Mouse (Mus musculus) T-helper 1 cell (primary cell): ENCODE measurements around the gene Agpat2.

ENCODE experiments used
- in situ Hi-C: fragments of 300-600 bp; cut with MboI, MseI; formaldehyde crosslinking; loops from one replicate; pipeline ENCODE4 v1.15.1; 2025; ENCODE audit warnings: high pct_unique_total_duplicates

Agpat2 gene

DNA sequence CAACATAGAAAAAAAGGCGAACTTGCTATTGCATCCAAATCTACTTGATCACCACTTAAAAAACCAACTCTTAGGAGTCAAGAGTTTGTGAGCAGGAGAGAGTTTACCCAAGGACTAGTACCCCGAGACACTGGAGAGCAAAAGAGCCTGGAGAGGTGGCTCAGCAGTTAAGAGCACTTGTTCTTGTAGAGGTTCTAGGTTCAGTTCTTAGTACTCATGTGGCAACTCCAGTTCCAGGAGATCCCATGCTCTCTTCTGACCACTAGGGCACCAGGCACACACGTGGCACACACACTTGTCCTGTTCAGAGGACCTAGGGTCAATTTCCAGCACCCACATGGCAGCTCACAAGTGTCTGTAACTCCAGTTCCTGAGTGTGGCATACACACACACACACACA, 21.9 kb upstream of the Agpat2 start:
- in situ Hi-C loops, result no loop called here

DNA sequence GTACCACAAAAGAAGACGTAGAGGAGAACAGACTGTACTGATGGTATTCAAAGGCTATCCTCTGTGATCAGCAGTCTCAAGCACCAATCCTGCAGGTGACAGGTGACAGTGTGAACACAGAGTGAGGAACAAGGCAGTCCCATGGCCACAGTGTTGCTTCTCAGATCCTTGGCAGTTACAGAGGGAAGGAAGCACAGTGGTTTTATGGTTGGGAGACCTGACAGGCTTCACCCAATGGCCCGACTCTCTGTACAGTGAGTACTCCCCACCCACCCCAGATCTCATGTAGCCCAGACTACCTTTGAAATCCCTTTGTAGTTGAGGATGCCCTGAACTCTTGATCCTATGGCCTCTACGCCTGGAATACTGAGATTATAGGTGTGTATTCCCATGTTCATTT, 21.2 kb upstream of the Agpat2 start:
- in situ Hi-C loops, result no loop called here

DNA sequence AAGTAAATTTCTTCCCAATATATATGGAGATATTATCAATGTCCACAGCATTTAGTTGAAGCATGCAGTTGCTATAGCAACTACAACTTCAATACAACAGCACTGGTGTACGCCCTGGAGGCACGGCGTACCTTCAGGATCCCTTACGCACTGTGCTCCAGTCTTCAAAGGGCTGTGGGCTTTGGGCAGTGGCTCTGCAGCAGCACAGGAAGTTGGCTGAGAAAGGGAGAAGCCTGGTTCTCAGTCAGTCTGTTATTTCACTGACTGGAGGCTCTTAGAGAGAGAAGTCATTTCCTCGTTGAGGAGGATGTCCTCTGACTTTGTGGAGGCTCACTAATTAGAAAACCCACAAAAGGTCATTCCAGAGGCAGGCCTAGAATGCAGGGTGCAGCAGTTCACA, 18.8 kb upstream of the Agpat2 start:
- in situ Hi-C loops, result no loop called here

GRCm38 (mm10) chr2:26621246-26621645, 17.0 kb upstream of the Agpat2 start:
- in situ Hi-C loops, result no loop called here

DNA sequence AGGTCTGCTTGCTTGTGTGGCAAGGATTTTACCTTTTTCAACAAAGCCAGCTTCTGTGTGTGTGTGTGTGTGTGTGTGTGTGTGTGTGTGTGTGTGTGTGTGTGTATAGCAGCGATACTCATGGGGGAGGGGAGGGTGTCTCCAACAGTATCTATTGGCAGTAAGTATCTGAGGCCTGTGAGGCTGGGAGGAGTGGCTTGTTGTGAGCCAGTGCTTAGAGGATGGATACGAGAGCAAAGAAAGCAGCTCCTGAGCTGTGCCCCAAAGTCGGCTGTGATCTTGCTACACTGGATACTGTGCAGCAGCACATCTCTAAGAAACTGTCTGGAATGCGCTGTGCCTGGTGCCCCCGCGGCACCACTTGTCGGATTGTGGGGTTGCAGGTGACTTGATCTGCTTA, 13.7 kb upstream of the Agpat2 start:
- in situ Hi-C loops, result no loop called here

DNA sequence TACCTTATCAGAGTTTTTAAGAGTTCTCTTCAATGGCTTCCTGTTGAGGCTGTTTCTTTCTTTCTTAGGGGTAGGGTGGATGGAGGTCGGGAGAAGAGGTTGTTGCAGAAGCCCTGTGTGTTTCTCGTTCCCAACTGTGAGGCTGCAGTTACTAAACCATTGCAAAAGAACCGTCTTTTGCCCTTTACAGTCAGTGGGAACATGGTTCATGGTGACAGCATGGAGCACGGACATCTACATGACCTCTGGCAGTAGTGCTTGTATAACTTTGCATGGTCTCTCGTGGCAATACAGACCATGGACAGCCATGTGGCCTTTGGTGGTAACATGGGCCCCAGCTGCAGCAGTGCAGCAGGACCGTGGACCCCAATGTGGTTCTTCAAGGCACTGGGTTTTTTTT, 13.1 kb upstream of the Agpat2 start:
- in situ Hi-C loops, result no loop called here

- in situ Hi-C loops, result no loop called here
Observed at GRCm38 (mm10) chr2:26615459-26616124, 11.4 kb upstream of the Agpat2 start.

DNA sequence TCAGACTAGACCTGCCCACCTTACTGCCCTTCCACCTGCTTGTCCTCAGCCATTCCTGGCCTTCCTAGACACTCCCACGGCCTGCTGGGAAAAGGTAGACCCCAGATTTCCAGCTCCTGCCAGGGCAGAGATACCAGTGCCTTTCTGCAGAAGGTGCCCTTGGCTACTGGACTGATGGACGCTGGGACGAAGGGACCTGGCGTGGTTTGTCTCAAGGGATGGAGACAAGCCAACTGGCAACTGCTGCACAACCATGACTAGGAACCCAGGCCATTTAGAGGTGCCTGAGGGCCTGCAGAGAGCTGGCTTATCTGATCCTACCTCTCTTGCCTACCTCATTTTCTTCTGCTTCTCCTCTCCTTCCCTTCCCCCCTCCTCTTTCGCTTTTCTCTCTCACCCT, 10.7 kb upstream of the Agpat2 start:
- in situ Hi-C loops, result no loop called here

DNA sequence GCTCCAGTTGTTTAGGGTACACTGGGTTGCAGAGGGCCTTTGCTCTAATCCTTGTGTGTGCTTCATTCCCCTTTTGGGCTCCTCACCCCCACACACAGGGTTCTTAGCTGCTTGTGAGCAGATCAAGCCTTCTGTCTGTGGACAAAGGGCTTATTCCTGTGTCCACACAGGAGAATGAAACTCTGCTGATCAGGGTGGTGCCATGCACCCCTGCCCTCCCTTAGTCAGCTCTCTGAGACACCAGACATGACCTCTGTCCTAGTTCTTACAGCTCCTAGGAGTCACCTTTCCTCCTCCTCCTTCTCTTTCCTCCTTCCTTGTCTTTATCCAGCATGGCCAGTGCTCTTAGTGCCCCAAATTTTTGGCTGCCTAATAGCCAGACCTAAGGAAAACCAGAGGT, 7.7 kb upstream of the Agpat2 start:
- in situ Hi-C loops, result no loop called here

DNA sequence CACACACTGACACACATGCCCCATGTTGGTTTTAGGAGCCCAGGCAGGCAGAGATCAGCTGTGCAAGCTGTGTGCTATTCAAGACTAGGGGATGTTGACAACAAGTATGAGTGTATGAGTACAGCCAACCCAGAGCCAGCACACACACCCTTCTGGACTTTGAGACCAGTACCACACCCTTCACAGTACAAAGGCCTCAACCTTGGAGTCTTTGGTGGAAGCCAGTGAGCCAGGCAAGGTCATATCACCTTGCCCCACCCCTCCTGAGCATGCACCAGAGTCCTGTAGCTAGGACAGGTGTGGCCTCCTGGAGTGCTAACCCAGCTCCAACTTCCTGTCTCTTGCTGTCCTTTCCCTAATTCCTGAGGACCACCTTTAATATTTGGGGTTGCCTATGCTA, 6.8 kb upstream of the Agpat2 start:
- in situ Hi-C loops, result no loop called here

DNA sequence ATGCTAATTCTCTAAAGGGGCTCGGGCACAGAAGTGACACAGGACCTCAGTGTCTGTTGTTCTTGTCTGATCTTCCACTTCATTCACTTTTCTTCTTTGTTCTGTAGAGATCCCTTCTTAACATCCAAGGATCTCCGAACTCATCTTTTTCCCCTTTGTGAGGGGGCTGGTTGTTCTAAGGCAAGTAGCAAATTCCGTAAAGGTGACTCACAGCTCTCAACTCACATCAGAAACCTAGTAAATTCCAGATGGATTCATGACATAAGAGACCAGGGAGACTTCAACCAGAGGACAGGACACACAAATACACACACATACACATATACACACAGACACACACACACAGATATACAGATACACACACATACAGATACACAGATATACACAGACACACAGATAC, 6.3 kb upstream of the Agpat2 start:
- in situ Hi-C loops, result no loop called here

GRCm38 (mm10) chr2:26609261-26609661, 5.0 kb upstream of the Agpat2 start:
- in situ Hi-C loops, result no loop called here

- in situ Hi-C loops, result no loop called here
Observed at GRCm38 (mm10) chr2:26608781-26609180, 4.6 kb upstream of the Agpat2 start.

DNA sequence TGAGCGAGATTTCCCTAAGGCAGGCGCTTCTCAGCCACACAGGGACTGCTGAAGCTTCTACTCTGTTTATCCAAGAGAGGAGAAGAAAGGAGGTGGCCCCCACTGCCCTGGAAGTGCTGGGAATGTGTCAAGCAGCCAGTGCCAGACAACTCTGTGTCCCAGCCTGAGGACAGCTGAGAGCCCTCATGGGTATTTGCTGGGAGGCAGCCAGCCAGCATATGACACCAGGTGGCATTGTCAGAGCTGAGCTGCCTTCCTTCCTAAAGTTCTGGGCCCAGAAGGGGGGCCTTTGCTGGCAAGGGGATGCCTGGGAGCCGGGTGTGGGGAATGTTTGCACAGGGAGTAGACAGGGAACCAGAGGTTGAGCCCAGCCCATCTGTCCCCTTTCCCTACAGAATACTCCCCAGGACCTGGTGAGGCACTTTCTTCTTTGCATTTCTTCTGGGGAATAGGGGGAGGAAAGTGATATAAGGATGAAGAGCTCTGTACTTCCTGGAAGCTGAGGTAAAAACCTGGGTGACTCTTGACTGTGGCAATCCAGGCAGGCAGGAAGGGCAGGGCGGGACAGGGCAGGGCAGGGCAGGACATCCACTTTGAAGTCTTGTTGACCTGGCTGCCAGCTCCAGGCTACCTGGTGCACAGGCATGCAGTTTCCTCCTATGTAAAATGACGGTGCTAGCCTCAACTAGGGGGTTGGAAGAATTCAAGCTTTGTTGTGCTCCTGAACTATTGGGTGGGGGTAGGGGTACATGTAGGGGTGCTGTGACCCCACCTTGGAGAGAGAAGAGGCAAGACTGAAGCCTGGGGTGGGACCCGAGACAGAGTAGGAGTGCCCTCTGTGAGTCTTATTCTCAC, 3.1 kb upstream of the Agpat2 start:
- in situ Hi-C loops, result no loop called here

DNA sequence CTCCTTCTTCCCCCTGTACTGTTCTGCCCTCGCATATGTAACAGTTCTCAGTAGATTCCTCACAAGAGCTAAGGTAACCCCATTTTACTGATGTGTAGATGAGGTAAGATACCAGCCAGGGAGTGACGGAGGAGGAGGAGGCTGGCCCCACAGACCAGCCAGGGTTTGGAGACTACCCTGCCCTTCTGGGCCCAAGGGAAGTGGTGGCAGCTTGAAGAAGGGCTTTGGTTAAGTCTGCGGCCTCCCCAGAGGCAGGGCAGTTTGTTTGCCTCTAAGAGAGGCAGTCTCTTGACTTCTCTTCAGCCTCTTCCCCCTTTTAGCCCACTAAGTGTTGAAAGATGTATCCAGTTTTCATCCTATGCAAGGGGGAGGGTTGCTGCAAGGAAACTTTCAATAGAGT, 2.4 kb upstream of the Agpat2 start:
- in situ Hi-C loops, result no loop called here

- in situ Hi-C loops, result no loop called here
Observed at GRCm38 (mm10) chr2:26605331-26605730, 1.1 kb upstream of the Agpat2 start.

DNA sequence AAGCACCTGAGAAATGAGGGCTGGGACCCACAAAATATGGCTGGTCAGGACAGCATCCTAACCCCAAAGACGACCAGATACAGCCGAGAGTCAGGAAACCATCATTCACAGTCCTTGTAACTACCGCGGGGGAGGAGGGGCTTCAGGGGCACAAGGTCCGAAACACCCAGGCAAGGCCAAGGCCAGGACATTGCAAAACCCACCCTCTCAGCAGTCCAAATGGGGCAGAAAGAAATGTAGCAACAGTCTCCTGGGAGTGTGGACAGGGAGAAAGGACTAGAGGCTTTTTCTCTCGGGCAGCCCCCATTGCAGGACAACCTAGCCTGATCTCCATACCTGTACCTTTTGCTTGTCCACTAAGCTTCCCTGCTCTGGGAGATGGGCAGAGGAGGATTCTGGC, 1.1 kb downstream of the Agpat2 start:
- in situ Hi-C loops, result no loop called here

- in situ Hi-C loops, result no loop called here
Observed at GRCm38 (mm10) chr2:26602631-26603030, 1.6 kb downstream of the Agpat2 start.

- in situ Hi-C loops, result no loop called here
Observed at GRCm38 (mm10) chr2:26601595-26601994, 2.6 kb downstream of the Agpat2 start.

- in situ Hi-C loops, result no loop called here
Observed at GRCm38 (mm10) chr2:26600664-26601063, 3.6 kb downstream of the Agpat2 start.

DNA sequence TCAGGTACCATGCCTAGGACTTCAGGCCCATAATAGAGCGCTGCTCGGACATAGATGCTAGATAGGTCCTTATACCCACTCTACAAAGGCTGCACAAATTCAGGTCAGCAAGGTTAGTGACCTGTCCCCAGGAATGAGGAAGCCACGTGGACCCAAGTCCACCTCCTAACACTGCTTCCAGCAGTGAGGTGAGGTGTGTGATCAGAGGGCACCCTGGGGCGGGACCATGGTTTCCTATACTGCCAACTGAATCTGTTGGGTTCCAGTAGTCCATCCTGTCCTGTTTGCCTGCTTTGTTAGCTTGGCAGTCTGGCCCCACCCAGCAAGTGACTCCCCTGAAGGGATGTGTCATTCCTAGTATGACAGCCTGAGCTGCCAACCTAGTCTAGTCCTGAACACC, 4.3 kb downstream of the Agpat2 start:
- in situ Hi-C loops, result no loop called here

GRCm38 (mm10) chr2:26598462-26598861, 5.8 kb downstream of the Agpat2 start:
- in situ Hi-C loops, result no loop called here

GRCm38 (mm10) chr2:26597810-26598209, 6.4 kb downstream of the Agpat2 start:
- in situ Hi-C loops, result no loop called here
